Mouse (Mus musculus) kidney, postnatal 25 days (tissue): Measurements from ENCODE around the gene Mrpl37.
A peak's percentile ranks its signal among the peaks of the same experiment; 100 is the strongest.
"Not testable (repeated sequence)": the region's sequence is repeated elsewhere in the genome, so short reads cannot be mapped to it uniquely, and the experiment has no call there.

ENCODE experiments used
- DNase-seq, 2 experiments: peaks; one replicate each; pipeline ENCODE4 v3.0.0; 2021; ENCODE audit warnings: mixed read lengths in 2 of 2

The Mrpl37 gene

GRCm38 (mm10) chr4:107066252-107067124 is at the start of gene Mrpl37, which contains the start of gene Cyb5rl:
TSS of gene Mrpl37 (minus strand) at chr4:107066868.
TSS of gene Cyb5rl (plus strand) at chr4:107066988.
- peak; percentile 96 to 97 for DNase-seq

DNA sequence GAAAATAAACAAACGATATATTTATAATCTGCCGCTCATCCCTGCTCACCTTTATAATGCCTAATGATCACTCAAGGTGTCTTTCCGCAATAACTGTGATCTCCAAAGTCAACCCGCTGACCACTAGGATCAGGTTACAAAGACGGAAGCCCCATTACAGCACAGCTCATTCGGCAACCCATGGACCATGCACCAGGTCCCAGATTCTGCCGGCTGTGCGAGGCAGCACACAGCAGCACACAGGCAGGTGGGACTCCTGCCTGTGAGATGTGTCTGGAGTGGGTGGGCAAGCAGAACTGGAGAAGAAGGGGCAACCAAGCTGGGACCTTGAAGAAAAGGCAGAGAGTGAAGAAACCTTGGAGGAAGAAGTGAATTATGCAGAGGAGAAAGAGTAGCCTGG is 47.6 kb upstream of the Mrpl37 start:
- no peak for DNase-seq

DNA sequence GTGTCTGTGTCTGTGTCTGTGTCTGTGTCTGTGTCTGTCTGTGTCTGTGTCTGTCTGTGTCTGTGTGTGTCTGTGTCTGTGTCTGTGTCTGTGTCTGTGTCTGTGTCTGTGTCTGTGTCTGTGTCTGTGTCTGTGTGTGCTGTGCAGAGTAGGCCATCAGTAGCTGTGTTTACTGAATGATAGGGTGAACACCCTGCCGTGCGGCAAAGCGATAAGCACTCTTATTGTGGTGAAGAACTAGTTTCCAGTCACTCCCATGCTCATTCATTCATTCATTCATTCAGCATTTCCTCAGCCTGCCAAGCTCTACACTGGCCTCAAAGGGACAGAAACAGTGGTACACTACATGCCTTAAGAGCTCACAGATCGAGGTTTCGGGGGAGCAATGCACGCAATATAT is 42.5 kb upstream of the Mrpl37 start:
- not testable (repeated sequence) for DNase-seq

DNA sequence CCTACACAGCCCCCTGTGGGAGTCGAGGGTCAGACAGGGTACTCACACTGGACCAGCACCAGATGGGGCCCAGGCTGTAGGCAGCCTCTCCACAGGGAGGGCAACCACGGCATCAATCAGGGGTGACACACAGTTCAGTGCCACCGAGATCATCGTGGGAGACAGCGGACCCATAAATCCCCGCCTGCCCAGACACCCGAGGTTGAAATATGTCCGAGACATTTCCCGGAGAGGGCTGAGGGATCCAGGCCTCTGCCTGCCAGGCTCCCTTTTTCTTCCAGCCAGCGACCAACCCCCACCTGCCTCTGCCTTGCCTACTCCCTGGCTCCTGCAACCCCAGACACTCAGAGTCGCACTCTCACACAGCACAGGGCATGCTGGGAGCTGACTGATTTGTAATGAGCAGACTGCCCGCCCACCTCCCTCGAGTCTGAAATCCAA is 41.6 kb upstream of the Mrpl37 start:
- DNase-seq = peak; percentile 27 to 65

DNA sequence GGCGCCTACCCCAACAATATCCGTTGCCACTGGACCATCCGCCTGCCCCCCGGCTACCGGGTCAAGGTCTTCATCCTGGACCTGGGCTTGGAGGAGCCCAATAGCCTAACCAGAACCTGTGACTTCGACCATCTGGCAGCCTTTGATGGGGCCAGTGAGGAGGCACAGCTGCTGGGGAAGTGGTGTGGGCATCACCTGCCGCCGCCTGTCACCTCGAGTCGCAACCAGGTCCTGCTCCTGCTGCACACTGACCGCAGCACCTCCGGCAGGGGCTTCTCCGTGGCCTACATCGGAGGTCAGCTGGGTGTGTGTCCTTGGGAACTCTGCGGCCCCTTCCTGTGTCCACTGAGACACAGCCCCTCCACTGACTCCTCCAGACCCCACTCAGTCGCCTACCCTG is 40.1 kb upstream of the Mrpl37 start:
- DNase-seq = no peak

DNA sequence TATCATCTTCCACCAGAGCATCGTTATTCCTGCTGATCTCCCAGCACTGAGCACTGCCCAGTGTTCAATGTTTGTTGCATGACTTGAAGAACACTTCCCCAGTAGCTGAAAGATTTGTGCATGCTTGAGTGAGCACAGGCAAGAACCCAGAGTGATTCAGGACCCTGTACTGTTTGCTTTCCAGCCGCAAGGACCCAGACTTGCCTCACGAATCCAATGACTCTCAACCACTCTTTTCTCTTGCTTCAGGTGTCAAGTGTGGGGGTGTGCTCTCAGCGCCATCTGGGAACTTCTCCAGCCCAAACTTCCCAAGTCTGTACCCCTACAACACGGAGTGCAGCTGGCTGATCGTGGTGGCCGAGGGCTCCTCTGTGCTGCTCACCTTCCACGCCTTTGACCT is 35.6 kb upstream of the Mrpl37 start:
- no peak for DNase-seq

DNA sequence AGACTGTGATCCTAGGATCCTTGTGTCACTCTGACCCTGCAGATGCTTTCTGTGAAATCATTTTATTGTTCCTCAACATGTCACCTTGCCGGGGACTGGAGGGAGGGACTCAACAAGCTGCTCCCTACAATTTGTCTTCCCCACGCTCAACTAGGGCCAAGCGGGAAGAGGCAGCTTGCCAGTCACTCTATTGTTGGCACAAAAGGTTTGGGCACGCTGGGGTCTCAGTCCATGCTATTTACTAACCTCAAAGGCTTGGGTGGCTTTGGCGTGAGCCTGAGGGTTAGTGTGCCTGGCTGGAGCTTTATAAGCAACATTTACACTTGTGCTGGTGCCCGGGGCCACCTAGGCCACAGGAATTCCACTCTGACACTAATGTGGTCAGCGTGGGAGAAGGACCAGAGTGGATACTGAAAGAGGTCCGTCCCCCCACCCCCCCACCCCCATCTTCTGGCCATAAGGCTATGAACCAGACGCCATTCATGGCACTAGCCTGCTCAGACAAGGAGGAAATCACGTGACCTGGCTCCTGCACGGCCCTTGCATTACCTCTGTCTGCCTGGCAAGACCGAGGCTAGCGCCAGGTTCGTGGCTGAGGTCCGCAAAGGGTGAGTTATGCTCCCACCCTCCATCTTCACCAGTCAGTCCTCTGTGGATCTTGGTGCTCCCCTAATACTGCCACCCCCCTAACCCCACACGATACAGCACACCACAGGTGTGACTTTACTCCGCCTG is 32.3 kb upstream of the Mrpl37 start:
- DNase-seq = no peak

DNA sequence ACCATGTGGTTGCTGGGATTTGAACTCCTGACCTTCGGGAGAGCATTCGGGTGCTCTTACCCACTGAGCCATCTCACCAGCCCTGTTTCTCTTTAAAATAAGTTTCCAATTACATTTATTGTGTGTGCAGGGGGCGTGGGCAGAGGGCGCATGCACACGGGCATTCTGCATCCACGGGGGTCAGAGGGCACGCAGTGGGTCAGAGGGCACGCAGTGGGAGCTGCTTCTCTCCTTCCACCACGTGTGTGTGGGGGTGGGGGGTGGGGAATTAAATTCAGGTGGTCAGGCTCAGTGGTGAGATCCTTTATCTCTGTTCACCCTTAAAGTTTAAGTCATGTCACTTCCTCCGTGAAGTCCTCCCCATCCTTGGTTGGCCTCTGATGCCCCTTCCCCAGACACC is 31.7 kb upstream of the Mrpl37 start:
- no peak for DNase-seq

- no peak for DNase-seq
Measured at GRCm38 (mm10) chr4:107097871-107098270, 31.2 kb upstream of the Mrpl37 start.

DNA sequence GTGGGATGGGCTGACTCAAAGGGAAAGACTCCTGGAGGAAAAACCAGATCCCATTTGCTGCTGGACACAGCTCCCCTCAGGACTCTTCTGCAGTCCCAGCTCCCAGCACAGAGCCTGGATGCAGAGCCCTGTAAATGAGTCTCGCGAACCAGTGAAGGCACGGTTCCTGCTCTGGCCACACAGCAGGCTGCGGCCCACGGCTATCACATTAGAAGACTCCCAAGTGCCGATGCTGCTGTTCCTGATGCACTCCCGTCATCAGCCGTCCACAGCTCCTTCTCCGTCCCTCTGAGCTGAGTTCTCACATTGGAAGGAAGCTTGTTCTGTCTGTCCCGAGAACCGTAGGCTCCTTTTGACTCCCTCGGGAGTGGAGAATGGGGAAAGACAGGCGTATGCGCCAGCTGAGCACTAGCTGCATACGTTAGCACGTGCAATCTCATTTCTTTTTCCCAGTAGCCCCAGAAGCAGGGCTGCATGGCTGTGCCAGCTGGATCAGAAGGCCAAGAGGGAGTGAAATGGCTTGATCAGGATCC is 30.2 kb upstream of the Mrpl37 start, which contains the start of gene Cdcp2:
Gene Cdcp2, plus strand, starts transcription at position 51 of the 533 bp plus-strand sequence.
- no peak for DNase-seq

GRCm38 (mm10) chr4:107096043-107096442 is 29.4 kb upstream of the Mrpl37 start:
- no peak for DNase-seq

DNA sequence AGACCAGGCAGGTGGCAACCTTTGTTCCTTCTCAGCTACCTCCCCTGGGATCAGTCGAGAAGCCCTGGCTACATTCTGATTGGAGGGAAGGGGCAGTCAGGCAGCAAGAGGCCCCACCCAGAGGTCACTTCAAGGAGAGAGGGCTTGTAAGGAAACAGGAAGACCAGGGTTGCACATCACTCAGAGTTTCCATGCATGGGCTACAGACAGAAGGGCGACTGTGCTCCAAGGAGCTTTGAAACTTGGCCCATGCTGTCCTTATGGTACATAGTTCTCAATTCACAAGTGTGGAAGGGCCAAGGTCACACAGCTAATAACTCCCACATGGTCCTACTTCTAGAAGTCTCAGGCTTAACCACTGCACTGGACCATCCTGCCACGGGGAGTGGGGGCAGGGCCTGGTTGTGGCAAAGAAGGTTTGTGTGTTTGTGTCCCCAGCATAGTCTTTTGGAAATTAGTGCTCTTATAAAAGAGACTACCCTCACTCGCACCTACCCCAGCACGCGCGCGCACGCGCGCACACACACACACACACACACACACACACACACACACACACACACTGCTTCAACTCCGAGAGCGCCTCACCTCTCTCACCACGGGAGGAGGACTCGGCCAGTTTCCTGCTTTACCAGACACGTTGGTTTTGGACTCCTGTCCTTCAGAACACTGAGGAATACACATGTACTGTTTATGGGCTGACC is 28.0 kb upstream of the Mrpl37 start:
- DNase-seq = peak; percentile 22 to 65

- DNase-seq = no peak
Measured at GRCm38 (mm10) chr4:107091696-107092095, 25.0 kb upstream of the Mrpl37 start.

- DNase-seq = peak; percentile 83 to 94
Measured at GRCm38 (mm10) chr4:107084858-107085257, 18.2 kb upstream of the Mrpl37 start.

DNA sequence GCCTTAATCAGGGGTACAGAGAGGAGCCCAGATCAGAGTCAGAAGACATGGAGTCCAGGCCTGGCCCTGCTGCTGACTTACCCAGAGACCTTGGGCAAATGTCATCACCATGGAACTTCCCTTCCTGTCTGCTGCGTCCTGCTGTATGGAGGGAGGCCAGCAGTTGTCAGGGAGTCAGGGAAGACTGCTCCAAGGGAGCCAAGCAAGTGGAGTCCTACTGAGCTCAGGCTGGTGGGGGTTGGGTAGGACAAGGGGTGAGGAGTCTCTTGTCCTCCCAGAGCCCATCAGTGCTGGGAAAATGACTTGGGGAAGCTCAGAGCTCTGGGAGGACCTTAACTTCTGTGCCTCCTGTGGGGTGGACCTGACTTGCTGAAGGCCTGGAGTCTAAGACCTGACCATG is 17.7 kb upstream of the Mrpl37 start:
- DNase-seq = no peak

- DNase-seq = no peak
Measured at GRCm38 (mm10) chr4:107083126-107083525, 16.5 kb upstream of the Mrpl37 start.

DNA sequence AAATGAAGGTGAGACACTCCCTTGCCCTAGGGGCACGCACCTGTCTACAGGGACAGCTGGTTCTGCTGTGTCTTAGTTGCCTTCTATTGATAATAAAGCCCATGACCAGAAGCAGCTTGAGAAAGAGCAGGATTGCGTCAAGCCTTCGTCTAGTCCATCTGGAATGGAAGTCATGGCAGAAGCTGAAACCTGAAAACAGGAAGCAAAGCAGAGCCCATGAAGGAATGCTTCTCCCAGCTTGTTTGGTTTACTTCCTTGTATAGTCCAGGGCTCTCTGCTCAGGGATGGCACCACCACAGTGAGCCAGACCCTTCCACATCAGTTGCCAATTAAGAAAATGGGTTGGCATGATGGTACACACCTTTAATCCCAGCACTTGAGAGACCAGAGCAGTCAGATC is 15.5 kb upstream of the Mrpl37 start:
- no peak for DNase-seq

GRCm38 (mm10) chr4:107079716-107080115 is 13.0 kb upstream of the Mrpl37 start:
- no peak for DNase-seq

GRCm38 (mm10) chr4:107078894-107079293 is 12.2 kb upstream of the Mrpl37 start:
- DNase-seq = no peak

GRCm38 (mm10) chr4:107075456-107075855 is 8.8 kb upstream of the Mrpl37 start:
- peak in 1 of 2 experiments; percentile 22 for DNase-seq

- DNase-seq = peak in 1 of 2 experiments; percentile 26
Measured at GRCm38 (mm10) chr4:107072343-107072742, 5.7 kb upstream of the Mrpl37 start.

- peak; percentile 54 to 70 for DNase-seq
Measured at GRCm38 (mm10) chr4:107067151-107067840, 628 bp upstream of the Mrpl37 start.
